Mouse (Mus musculus): ENCODE results near the gene Rxfp3.
"Not testable (repeated sequence)": the region's sequence is repeated elsewhere in the genome, so short reads cannot be mapped to it uniquely, and the experiment has no call there.

The Rxfp3 gene

DNA sequence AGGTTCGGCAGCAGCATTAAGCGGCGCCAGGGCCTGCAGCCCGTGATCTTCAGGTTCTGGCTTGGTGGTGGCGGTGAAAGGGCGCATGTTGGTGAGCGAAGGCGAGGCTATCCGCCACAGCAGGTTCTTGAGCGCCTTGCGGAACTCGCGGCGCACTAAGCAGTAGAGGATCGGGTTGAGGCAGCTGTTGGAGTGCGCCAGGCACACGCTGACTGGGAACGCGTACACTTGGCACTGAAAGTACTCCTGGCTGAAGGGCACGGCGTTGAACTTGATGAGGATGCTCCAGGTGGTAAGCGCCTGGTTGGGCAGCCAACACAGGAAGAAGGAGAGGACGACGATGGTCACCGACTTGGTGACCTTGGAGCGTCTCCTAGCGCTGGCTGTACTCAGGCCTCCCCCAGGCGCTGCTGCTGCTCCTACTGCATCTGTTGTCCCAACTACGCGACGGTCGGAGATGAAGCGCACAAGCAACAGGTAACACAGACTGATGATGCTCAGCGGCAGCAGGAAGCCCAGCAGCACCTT lies 1.8 kb downstream of the Rxfp3 start:
- DNase-seq (ENCODE audit: low spot score), result peak; percentile 38

DNA sequence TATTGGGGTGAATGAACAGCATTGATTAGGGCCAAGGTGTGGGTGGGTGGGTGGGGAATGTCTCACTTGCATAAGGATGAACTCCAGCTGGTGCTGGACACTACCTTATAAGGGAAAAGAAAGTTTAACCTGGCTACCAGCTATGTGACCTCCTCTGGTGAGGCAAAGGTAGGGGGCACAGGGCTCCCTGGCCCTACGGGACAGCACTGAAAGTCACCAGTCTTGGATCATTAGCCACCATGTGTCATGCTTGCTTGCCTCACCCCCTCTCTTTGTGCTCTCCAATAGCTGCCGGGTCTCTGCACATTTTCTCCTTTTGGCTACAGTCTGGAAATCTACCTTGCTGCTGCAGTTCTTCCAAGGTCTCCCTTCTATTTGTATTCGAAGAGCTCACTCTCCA lies 7.6 kb downstream of the Rxfp3 start:
- no peak for DNase-seq (ENCODE audit: low spot score)

DNA sequence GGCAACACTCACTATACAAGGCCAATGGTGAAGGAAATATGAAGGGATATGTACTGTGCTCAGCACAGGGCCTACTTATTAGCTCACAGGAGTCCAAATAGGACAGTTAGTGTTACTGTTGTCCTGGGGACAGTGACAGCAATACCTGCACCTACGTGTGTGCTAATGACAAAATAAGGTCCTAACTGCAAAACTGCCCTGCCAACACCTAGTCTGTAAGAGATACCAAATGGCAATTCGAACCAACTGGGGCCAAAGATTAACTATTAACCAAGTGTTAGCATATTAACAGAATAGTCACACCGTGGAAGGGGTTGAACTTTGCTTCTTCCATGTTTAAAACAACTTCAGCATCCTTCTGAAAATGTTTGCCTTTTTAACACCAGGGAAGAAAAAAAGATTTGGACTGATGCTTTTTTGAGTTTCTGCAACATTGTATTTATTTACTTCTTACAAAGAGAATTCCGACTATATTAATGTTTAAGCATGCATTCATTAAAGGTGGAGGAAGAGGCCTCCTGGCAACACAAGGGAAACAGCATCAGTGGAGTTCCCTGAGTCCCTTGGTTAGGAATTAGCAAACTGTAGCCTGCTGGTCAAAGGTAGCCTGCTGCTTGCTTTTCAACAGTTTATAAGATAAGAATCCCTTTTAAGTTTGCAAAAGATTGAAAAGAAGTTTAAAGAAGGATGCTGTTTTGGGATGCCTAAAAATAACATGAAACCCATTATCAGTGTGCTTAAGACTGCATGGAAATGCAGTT lies 10.8 kb downstream of the Rxfp3 start:
- no peak for DNase-seq (ENCODE audit: low spot score)

DNA sequence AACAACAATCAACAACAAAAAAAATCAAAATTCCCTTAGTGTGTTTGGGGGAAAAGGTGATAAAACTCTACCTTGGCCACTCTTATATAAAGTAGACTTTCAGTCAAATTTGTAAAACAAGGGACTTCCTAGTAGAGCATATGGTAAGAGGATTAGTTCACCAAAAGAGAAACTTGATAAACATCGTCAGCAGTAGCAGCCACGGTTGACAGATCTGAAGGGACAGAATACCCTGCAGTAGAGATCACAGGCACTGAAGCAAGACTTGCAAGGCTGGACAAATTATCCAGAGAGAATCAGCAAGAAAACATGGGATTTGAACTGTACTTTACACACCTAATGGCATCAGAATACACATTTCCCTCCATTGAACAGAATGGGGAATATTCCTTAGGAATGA lies 22.9 kb downstream of the Rxfp3 start:
- no peak for DNase-seq (ENCODE audit: low spot score)

DNA sequence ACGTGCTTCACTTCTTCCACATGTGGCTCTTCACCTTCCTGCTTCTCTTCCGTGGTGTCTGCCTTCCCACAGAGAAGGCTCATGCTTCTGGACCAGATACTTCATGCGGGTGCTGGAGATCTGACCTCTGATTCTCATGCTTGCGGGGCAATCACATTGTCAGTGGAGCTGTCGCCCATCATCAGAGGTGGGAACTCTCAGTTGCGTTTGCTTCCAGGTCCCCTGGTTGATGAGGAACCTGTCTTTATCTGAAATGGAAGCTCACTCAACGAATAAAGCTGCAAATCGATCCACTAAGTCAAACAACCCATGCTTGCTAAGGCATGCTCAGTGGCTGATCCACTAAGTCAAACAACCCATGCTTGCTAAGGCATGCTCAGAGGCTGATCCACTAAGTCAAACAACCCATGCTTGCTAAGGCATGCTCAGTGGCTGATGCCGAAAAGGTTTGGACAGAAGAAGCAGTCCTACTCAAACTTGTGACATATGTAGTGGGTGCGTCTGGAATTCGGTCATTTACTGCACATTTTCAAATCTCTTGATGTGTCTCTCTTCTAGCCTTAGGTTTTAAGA lies 26.7 kb downstream of the Rxfp3 start:
- no peak for DNase-seq (ENCODE audit: low spot score)

DNA sequence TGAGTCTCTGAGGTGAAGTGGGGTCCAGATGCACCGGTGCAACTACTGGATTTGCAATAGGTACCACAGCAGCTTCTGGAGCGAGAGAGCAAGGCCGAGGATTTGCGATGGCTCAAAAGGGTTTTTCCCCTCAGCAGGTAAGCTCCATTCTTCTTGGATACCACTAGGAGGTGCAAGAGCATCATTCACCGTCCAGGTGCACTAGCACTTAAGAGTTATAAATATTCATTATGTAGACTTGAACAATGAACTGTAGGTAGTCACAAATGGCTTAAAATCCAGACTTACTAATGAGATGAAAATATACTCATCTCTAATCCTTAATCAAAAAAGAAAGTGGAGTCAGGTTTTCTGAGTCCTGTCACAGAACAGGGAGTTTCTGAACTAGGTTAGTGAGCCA lies 29.0 kb downstream of the Rxfp3 start:
- DNase-seq (ENCODE audit: low spot score), result peak; percentile 68

DNA sequence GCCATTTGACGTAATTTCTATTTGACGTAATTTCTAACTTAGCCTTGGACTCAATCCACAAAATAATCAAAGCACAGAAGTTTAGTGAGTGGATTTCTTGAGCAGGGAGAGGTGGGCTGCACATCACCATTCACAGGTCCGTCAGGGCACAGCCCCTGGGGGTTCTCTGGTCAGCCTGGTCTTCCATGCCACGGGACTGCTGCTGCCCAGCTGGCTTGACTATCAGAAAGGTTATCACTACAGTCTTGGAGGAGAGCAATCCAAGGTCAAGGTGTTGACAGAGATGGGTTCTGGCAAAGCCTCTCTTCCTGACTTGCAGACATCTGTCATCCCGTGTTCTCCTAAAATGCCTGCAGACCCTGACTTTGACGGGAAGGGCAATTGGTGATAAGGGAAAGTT lies 33.1 kb downstream of the Rxfp3 start:
- DNase-seq (ENCODE audit: low spot score), result no peak

DNA sequence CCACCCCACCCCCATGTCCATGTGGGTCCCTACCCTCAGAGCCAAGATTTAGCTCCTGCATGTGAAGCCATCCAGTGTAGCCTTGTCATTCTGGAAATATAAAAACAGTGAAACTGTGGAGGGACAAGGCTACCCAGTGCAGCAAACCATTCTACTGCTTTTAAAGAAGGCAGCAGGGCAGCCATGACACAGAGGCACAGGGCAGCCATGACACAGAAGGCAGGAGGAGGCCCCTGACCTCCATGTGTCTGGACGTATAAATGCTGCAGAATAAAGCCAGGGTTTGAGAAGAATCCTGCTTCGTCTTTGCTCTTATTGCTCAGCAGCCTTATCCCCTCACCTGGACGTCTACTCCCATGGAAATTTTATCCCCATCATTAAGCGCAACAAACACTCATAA lies 34.0 kb downstream of the Rxfp3 start:
- DNase-seq (ENCODE audit: low spot score), result no peak

DNA sequence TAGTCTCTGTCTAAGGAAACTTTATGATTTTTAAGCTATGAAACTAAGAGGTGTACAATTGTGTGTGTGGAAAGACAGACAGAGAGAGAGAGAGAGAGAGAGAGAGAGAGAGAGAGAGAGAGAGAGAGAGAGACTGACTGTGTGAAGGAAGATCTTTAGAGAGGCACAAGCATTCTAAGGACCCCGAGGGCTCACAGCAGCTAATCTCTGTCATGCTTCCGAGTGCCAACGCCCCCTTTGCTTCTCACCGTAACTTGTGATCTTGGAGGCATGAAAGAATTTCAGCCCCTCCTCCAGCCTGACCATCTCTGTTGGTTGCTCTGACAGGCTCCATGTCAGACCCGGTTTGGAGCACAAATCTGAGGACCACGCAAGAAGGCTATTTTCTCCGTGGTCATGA lies 37.4 kb downstream of the Rxfp3 start, which contains the start of gene Slc45a2:
Gene Slc45a2, plus strand, starts transcription at position 301 of the 400 bp plus-strand sequence.
- no peak for DNase-seq (ENCODE audit: low spot score)

DNA sequence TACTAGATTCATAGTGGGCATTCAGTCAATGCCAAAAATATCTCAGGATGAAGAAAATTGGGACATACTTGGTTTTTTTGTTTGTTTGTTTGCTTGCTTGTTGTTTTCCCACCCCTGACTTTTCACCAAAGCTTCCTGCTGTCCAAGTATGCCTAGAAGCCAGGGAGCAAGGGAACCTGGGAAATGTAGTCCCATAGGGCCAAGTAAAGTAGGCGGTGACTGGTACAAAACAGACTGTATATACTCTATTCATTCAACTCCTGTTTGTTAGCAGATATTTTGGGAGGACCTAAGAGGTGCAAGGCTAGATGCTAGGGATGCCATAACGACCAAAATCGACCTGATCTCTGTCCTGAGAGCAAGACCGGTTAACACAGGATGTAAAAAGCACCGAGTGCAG lies 38.0 kb downstream of the Rxfp3 start:
- DNase-seq (ENCODE audit: low spot score), result no peak

DNA sequence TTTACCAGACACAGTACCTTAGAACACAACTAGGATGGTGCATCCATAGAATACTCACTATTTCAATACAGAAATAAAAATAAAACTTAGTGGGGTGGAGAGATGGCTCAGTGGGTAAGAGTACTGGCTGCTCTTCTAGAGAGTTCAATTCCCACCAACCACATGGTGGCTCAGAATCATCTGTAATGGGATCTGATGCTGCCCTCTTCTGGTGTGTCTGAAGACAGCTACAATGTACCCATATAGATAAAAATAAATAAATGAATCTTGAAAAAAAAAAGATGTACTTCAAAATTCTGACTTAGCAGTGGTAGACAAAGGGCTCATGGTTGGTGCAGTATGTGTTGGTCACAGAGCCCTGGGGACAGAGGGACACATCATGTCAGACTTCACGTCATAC lies 46.2 kb downstream of the Rxfp3 start:
- DNase-seq (ENCODE audit: low spot score), result no peak

DNA sequence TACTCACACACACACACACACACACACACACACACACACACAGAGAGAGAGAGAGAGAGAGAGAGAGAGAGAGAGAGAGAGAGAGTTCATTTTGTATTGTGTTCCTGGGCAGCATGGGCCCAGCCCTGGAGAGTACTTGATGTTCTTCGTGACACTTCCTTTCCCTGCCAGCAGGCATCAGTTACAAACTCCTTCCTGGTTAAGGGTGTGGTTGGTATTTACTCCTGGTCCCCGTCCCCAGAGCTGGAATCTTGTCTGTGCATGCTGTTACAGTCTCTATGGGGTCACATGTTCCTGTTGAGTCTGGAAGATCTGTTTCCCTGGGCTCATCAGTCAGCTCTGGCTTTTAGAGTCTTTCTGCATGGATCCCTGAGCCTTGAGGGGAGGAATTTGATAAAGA lies 47.4 kb downstream of the Rxfp3 start:
- no peak for DNase-seq (ENCODE audit: low spot score)

DNA sequence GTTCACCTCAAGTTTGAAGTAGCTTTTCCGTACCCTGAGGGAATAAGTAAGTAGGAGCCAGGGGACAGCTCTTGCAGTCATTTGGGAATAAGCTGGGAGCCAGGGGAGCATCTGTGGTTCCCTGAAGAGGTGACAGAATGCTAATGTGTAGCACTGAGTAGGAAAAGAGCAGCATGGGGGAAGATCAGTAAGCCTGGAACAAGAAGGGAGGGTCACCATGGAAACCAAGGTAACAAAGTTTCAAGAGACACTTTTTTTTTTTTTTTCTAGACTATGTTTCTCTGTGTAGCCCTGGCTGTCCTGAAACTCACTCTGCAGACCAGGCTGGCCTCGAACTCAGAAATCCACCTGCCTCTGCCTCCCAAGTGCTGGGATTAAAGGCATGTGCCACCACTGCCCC lies 51.3 kb downstream of the Rxfp3 start:
- not testable (repeated sequence) for DNase-seq (ENCODE audit: low spot score)

DNA sequence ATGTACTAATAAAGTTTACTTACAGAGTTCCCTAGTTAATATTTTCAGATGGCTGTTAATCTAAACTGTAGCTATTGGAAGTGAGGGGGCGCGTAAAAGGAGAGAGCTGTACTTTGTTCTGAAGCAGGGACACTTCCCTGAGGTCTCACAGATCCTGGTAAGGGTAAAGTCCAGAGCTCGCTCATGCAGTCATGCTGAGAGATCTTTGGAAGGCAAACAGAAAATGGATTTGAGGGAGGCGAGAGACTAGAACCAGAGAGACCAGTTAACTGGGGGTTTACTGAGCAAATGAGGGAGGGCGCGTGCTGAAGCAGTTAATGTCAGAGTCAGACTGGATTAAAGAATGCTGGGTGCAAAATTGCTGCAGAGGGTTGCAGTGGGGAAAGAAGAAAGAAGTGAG lies 52.0 kb downstream of the Rxfp3 start:
- no peak for DNase-seq (ENCODE audit: low spot score)
